In the genomic region with DNA sequence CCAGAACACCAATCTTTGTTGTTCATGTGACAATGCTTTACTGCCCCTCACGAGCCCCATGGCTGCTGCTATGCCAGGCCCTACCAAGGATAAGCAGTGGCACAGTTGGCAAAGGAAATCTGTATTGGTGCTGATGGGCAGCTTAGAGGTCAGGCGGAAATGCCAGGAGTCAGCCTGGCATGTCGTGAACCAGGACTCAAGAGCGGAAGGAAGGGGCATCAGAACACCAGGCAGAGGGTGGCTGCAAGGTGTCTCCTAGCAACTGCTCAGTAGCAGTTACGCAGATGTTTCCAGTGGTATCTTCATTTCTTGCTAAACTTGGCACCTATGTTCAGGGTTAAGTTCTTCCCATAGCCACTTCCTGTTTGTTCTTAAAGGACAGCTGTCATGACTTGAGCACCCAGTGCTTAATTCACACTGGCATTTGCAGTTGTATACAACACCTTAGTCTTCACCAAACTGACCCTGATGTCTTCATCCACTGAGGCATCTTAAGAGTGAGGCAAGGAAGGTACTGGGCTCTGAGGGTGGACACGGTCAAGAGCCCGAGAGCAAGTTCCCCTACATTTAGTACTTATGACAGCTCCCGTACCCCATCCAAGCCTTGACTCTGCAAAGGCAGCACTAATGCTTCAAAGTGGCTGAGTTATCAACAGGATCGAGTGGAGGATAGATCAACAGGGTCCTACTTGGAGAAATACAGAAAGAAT, we compare ENCODE assay signal across 9 mouse cellular contexts. TPM values are rescaled to one million over a fixed set of nuclear protein-coding genes. Genes with fewer than 3 reads are reported as not detected.
DNase-seq lines count a peak whose midpoint lies in the region; TF ChIP-seq lines count a peak whose summit lies in the region.
"Had no signal": no experiment of that assay in that cellular context is flagged by ENCODE, and none has a peak within 500 bp of the region (broad histone marks: within the 10 kb centered on the region; RNA-seq: fewer than 3 reads in every experiment).

No protein-coding gene starts in this region.

- TF ChIP-seq RAD21 in MEL (IDR thresholded peaks at IDR 0.05; ENCODE audit: low read depth, low read length) = no peak

- no peak for TF ChIP-seq CTCF in lung, adult 2 months (IDR thresholded peaks at IDR 0.05; ENCODE audit: insufficient read depth, low read length)
- no peak for TF ChIP-seq CTCF in MEL (IDR thresholded peaks at IDR 0.05 in 2 of 3, conservative IDR thresholded peaks at IDR 0.05 in 1 of 3; ENCODE audit: control insufficient read depth in 1 of 3, insufficient read depth in 1 of 3, low read depth in 2 of 3, low read length in 3 of 3, poor library complexity in 1 of 3, severe bottlenecking in 1 of 3)

- H3K9ac ChIP-seq in MEL (ENCODE audit: control insufficient read depth, low read depth, low read length, poor library complexity, severe bottlenecking) = no peak overlapping the region
- H3K9ac ChIP-seq: limb, embryonic 15.5 days had no signal

- H3K4me3 ChIP-seq in lung, adult 2 months (replicated peaks; ENCODE audit: extremely low read depth, low read depth, low read length) = no peak overlapping the region
- H3K4me3 ChIP-seq in MEL (ENCODE audit: control insufficient read depth in 1 of 2, insufficient read depth in 1 of 2, low read depth in 2 of 2, low read length in 2 of 2) (no peak overlapping the region), macrophage (ENCODE audit: inconsistent target) (no peak overlapping the region)
- no peak overlapping the region for H3K4me3 ChIP-seq in embryonic facial prominence, embryonic 10.5 days
- H3K4me3 ChIP-seq: limb, embryonic 15.5 days had no signal

- H3K27ac ChIP-seq in MEL (ENCODE audit: control insufficient read depth, low read depth, low read length) = no peak overlapping the region
- H3K27ac ChIP-seq in macrophage = peak overlapping the region; percentile 32
- no peak overlapping the region for H3K27ac ChIP-seq in embryonic facial prominence, embryonic 10.5 days (replicated peaks)
- H3K27ac ChIP-seq: limb, embryonic 15.5 days had no signal

- no peak for TF ChIP-seq POLR2A in lung, adult 2 months (IDR thresholded peaks at IDR 0.05; ENCODE audit: borderline replicate concordance, extremely low read depth, low read depth, low read length)
- TF ChIP-seq POLR2A in MEL (IDR thresholded peaks at IDR 0.05; ENCODE audit: control insufficient read depth in 1 of 2, insufficient read depth in 1 of 2, low read depth in 1 of 2, low read length in 2 of 2, poor library complexity in 1 of 2) = no peak

- H3K36me3 ChIP-seq in MEL (ENCODE audit: control insufficient read depth in 1 of 2, insufficient read depth in 2 of 2, low read length in 2 of 2) = peaks cover 0 to 13% of the 10 kb centered on the region in 2 experiments; a peak in 2 of 4 replicates
- peaks cover 57% of the 10 kb centered on the region for H3K36me3 ChIP-seq in macrophage (ENCODE audit: inconsistent target)
- peaks cover 16% of the 10 kb centered on the region; the same call in 1 of the 2 replicates for H3K36me3 ChIP-seq in embryonic facial prominence, embryonic 10.5 days (replicated peaks)

- peak; percentile 28 for DNase-seq in lung, postnatal 25 days (ENCODE audit: low spot score)
- DNase-seq in lung, adult 2 months = no peak
- peak; percentile 34 for DNase-seq in MEL (ENCODE audit: low read depth, low spot score)
- peak; percentile 68 to 70 for DNase-seq in thymus, postnatal 10 days (ENCODE audit: low spot score in 2 of 2)
- DNase-seq in layer of hippocampus, adult 9-10 months (ENCODE audit: low spot score) = no peak
- DNase-seq in cerebellum, adult 9-11 months = no peak
- DNase-seq in embryonic facial prominence, embryonic 10.5 days (ENCODE audit: low spot score) = no peak

- 84% methylated on average over 9 of the region's 9 CpGs for WGBS in lung, adult 2 months
- 89% methylated on average over 8 of the region's 9 CpGs for WGBS in macrophage (ENCODE audit: missing documents)
- WGBS in embryonic facial prominence, embryonic 10.5 days = 94% methylated on average over 9 of the region's 9 CpGs

- H3K9me3 ChIP-seq in MEL (replicated peaks; ENCODE audit: insufficient read depth, low read length) = no peaks in the 10 kb centered on the region
- no peaks in the 10 kb centered on the region for H3K9me3 ChIP-seq in embryonic facial prominence, embryonic 10.5 days
- H3K9me3 ChIP-seq: limb, embryonic 15.5 days had no signal

- no peaks in the 10 kb centered on the region for H3K4me1 ChIP-seq in lung, adult 2 months (ENCODE audit: control insufficient read depth, insufficient read depth, low read length)
- H3K4me1 ChIP-seq in MEL (ENCODE audit: control insufficient read depth in 1 of 2, insufficient read depth in 2 of 2, low read length in 2 of 2) = peaks cover 2 to 17% of the 10 kb centered on the region in 2 experiments
- peaks cover 16% of the 10 kb centered on the region for H3K4me1 ChIP-seq in embryonic facial prominence, embryonic 10.5 days
- H3K4me1 ChIP-seq: limb, embryonic 15.5 days had no signal

- TF ChIP-seq EP300 in MEL (IDR thresholded peaks at IDR 0.05; ENCODE audit: low read depth in 1 of 2, low read length in 2 of 2) = no peak

- no peaks in the 10 kb centered on the region for H3K79me2 ChIP-seq in MEL (ENCODE audit: control insufficient read depth, insufficient read depth, low read length, poor library complexity)
- H3K79me2 ChIP-seq in macrophage (ENCODE audit: inconsistent target) = peaks cover 4% of the 10 kb centered on the region; the same call in 1 of the 2 replicates

- no peaks in the 10 kb centered on the region for H3K27me3 ChIP-seq in MEL (ENCODE audit: control insufficient read depth in 1 of 2, insufficient read depth in 2 of 2, low read length in 2 of 2)
- H3K27me3 ChIP-seq in embryonic facial prominence, embryonic 10.5 days (replicated peaks; ENCODE audit: low read depth, poor library complexity, severe bottlenecking) = no peaks in the 10 kb centered on the region
- H3K27me3 ChIP-seq: limb, embryonic 15.5 days had no signal

TF ChIP-seq in MEL, 35 proteins besides CTCF, POLR2A, EP300 and RAD21:
- no peak for TF ChIP-seq POLR2AphosphoS5 (IDR thresholded peaks at IDR 0.05; ENCODE audit: borderline replicate concordance, low read depth, low read length)
- no peak for TF ChIP-seq RCOR1 (IDR thresholded peaks at IDR 0.05; ENCODE audit: low read depth, low read length)
- no peak for TF ChIP-seq MEF2A (IDR thresholded peaks at IDR 0.05; ENCODE audit: extremely low read depth, insufficient replicate concordance, low read depth, low read length, poor library complexity, severe bottlenecking)
- TF ChIP-seq HCFC1 (IDR thresholded peaks at IDR 0.05; ENCODE audit: low read depth, low read length) = no peak
- TF ChIP-seq BHLHE40 (IDR thresholded peaks at IDR 0.05; ENCODE audit: borderline replicate concordance, low read depth, low read length) = no peak
- no peak for TF ChIP-seq SIN3A (IDR thresholded peaks at IDR 0.05; ENCODE audit: low read length)
- TF ChIP-seq POLR2AphosphoS2 (IDR thresholded peaks at IDR 0.05; ENCODE audit: low read length) = no peak
- TF ChIP-seq MXI1 (IDR thresholded peaks at IDR 0.05; ENCODE audit: low read depth, low read length) = no peak
- no peak for TF ChIP-seq GABPA (IDR thresholded peaks at IDR 0.05; ENCODE audit: low read depth, low read length)
- TF ChIP-seq USF2 (IDR thresholded peaks at IDR 0.05; ENCODE audit: borderline replicate concordance in 1 of 2, insufficient read depth in 1 of 2, low read depth in 1 of 2, low read length in 2 of 2) = no peak
- TF ChIP-seq KAT2A (conservative IDR thresholded peaks at IDR 0.05; ENCODE audit: low read depth, low read length) = no peak
TF ChIP-seq in MEL: peak in this region for 0.

RNA-seq across cellular contexts. Expression of gene Tmem218, which starts 22.6 kb away (rescaled TPM):
- 2.3 and 3.1 TPM in 2 replicates for polyA plus RNA-seq in lung, adult 2 months (2012; rRNA removed)
- total RNA-seq in MEL (2012; rRNA removed) = 2.7 and 3.4 TPM in 2 replicates
- polyA plus RNA-seq in MEL (2012; ENCODE audit: insufficient read depth in 1 of 2, insufficient read length in 2 of 2, low read depth in 1 of 2, low replicate concordance in 2 of 2, missing spikeins in 1 of 2) (1 to 10 TPM in 1 of 2 experiments, not detected in 1; 4.7 TPM), macrophage (2018) (2.8 to 3.0 TPM (median 2.8 TPM) in 3 replicates)
- total RNA-seq in macrophage (2018; cell fraction: chromatin; rRNA removed) = 1 to 10 TPM in 17 of 26 experiments, under 1 TPM in 5, not detected in 4; 0.25 to 5.9 (median 2.6) TPM
- total RNA-seq in macrophage (2018; cell fraction: cytosol; rRNA removed) = 1 to 10 TPM; 1.6 to 4.1 (median 3.3) TPM
- total RNA-seq in macrophage (2018; cell fraction: nucleus; rRNA removed) = 1 to 10 TPM in 21 of 26 experiments, under 1 TPM in 4, not detected in 1; 0.35 to 7.6 (median 2.4) TPM
- 10.2 and 10.8 TPM in 2 replicates for polyA plus RNA-seq in embryonic facial prominence, embryonic 10.5 days (2016; fragmentation: Nextera tagmentation; extraction: Ambion mirVana)

RNA-seq across cellular contexts. Expression of gene Slc37a2, which starts 24.9 kb away (rescaled TPM):
- polyA plus RNA-seq in lung, adult 2 months (2012; rRNA removed) = 4.4 and 6.5 TPM in 2 replicates
- 0.75 and 1.1 TPM in 2 replicates for total RNA-seq in MEL (2012; rRNA removed)
- 1 to 10 TPM in 1 of 2 experiments, not detected in 1; 1.4 TPM for polyA plus RNA-seq in MEL (2012; ENCODE audit: insufficient read depth in 1 of 2, insufficient read length in 2 of 2, low read depth in 1 of 2, low replicate concordance in 2 of 2, missing spikeins in 1 of 2)
- total RNA-seq in macrophage (2018; cell fraction: chromatin; rRNA removed) = 100 to 1,000 TPM in 14 of 26 experiments, 10 to 100 TPM in 12; 12.9 to 225 (median 103) TPM
- total RNA-seq in macrophage (2018; cell fraction: cytosol; rRNA removed) = 100 to 1,000 TPM in 25 of 26 experiments, 10 to 100 TPM in 1; 88.2 to 231 (median 137) TPM
- total RNA-seq in macrophage (2018; cell fraction: nucleus; rRNA removed) = 100 to 1,000 TPM in 24 of 26 experiments, 10 to 100 TPM in 2; 31.0 to 338 (median 177) TPM
- polyA plus RNA-seq in macrophage (2018) = 136 to 253 TPM (median 157 TPM) in 3 replicates
- polyA plus RNA-seq in embryonic facial prominence, embryonic 10.5 days (2016; fragmentation: Nextera tagmentation; extraction: Ambion mirVana) = 2.1 and 2.6 TPM in 2 replicates

Comparison
In these comparisons a context has a peak if more than half of its experiments do, and no peak if none do; other contexts are left out.
1. DNase-seq: peak in lung, postnatal 25 days (single experiment), MEL (single experiment) and thymus, postnatal 10 days (2 of 2); none in lung, adult 2 months (single experiment), layer of hippocampus, adult 9-10 months (single experiment), cerebellum, adult 9-11 months (single experiment) and embryonic facial prominence, embryonic 10.5 days (single experiment).